Mouse (Mus musculus): Measurements from ENCODE around the gene Ube2o.

Gene Ube2o

DNA sequence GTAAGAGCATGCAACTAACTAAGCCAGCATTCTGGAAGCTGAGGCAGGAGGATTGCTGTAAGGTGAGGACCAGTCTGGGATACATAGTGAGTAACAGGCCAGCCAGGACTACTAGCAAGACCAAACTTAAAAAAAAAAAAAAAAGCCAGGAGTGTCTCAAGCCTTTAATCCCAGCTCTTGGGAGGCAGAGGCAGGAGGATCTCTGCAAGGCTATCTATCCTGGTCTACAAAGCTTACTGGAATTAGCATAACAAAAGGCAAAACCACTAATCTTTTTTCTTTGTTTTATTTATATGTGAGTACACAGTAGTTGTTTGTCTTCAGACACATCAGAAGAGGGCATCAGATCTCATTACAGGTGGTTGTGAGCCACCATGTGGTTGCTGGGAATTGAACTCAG is 93.0 kb downstream of the Ube2o start:
- no peak for DNase-seq (ENCODE audit: low read depth)

All from naive thymus-derived CD4-positive, alpha-beta T cell, adult 2 months (primary cell).